Mouse (Mus musculus) neural tube, embryonic 15.5 days (tissue): Measurements from ENCODE around the gene St5. TPM values are rescaled to one million over a fixed set of nuclear protein-coding genes. Genes with fewer than 3 reads are reported as not detected.

ENCODE experiments used
- ATAC-seq: fragments of 200-750 bp; cut with Nextera tagmentation; 2 replicates; pipeline ENCODE4 v1.8.0; 2017; ENCODE audit warnings: mild to moderate bottlenecking, moderate TSS enrichment, moderate library complexity; ENCODE audit not compliant: low FRiP score
- H3K27ac ChIP-seq: fragments of 300-500 bp; sonication (generic); replicated peaks from 2 replicates; pipeline ENCODE4 v1.5.1; 2015; ENCODE audit warnings: mild to moderate bottlenecking, inconsistent platforms
- H3K27me3 ChIP-seq: fragments of 300-500 bp; sonication (generic); replicated peaks from 2 replicates; pipeline ENCODE4 v1.6.1; 2015; ENCODE audit warnings: inconsistent platforms
- H3K36me3 ChIP-seq: fragments of 300-500 bp; sonication (generic); 2 replicates; pipeline ENCODE4 v1.6.1; 2015; ENCODE audit warnings: inconsistent platforms
- H3K4me1 ChIP-seq: fragments of 300-500 bp; sonication (generic); 2 replicates; pipeline ENCODE4 v1.6.1; 2015; ENCODE audit warnings: inconsistent platforms
- H3K4me2 ChIP-seq: fragments of 300-500 bp; sonication (generic); 2 replicates; pipeline ENCODE4 v1.6.1; 2015; ENCODE audit warnings: inconsistent platforms, mild to moderate bottlenecking, moderate library complexity
- H3K4me3 ChIP-seq: fragments of 300-500 bp; sonication (generic); replicated peaks from 2 replicates; pipeline ENCODE4 v1.5.1; 2015; ENCODE audit warnings: mild to moderate bottlenecking, inconsistent platforms
- H3K9ac ChIP-seq: fragments of 300-500 bp; sonication (generic); replicated peaks from 2 replicates; pipeline ENCODE4 v1.6.1; 2015; ENCODE audit warnings: mild to moderate bottlenecking, inconsistent platforms
- H3K9me3 ChIP-seq: fragments of 300-500 bp; sonication (generic); replicated peaks from 2 replicates; pipeline ENCODE4 v1.6.1; 2016; ENCODE audit warnings: inconsistent platforms
- WGBS: fragments of 180-500 bp; shearing (Covaris S2); methylation state at CpG from one replicate; pipeline ENCODE4 v1.1.7; 2015; ENCODE audit warnings: mixed read lengths; 5-methylcytosine and 5-hydroxymethylcytosine counted together
- polyA plus RNA-seq: library from polyadenylated mRNA; unstranded; fragments of >200 nt; fragmentation: Nextera tagmentation; extraction: Ambion mirVana; gene quantifications from 2 replicates; pipeline ENCODE4 v1.2.1, GENCODE M21; 2015

Gene St5
- polyA plus RNA-seq, 1 experiment from 2014 or later, result 18.2 TPM

DNA sequence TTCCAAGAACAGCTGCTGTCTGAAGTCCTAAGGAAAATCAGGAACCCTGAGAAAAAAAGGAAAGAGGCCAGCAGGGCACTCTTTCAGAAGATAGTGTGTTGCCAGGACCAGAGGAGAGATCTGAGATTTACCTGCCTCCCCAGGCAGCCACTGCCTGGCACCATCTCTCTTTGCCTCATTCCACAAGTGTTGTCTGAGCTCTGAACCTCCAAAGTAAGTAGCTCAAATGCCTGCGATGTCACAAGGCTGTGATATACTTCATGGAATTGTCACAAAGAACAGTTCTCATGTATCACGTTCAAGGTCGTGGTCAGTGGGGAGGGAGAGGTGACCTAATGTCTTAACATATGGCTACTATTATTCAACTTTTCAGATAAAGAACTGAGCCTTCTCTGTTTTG lies 186.9 kb downstream of the St5 start:
- no peak overlapping the region for H3K4me2 ChIP-seq
- 87% methylated on average over 3 of the region's 3 CpGs for WGBS
- peaks cover 27% of the 10 kb centered on the region for H3K4me1 ChIP-seq
- no peak overlapping the region for H3K27ac ChIP-seq
- H3K9ac ChIP-seq, result no peak overlapping the region
- ATAC-seq, result no peak
- H3K4me3 ChIP-seq, result no peak overlapping the region
- H3K36me3 ChIP-seq, result peaks cover 8% of the 10 kb centered on the region
- no peaks in the 10 kb centered on the region for H3K9me3 ChIP-seq
- H3K27me3 ChIP-seq, result no peaks in the 10 kb centered on the region

DNA sequence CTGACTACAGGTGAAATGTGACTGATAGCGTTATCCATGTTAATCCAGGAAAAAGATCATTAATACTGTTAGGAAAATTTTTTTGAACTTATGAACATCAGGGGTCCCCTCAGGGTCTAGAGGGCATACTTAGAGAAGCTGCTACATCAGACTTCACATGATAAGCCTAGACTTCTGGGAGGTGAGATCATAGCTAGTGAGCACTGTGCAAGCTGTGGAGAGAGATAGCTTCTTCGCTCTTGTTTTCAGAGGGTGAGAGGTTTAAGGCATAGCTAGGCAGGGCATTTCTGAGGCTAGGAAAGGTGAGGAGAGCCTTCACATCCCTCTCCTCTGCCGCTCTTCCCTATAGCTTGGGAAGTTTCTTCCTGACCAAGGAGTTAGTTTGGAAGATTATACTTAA lies 191.6 kb downstream of the St5 start:
- Histone ChIP-seq H3K4me2 (no peak overlapping the region), H3K4me3 (no peak overlapping the region), H3K9me3 (no peaks in the 10 kb centered on the region), H3K27ac (no peak overlapping the region), H3K4me1 (peaks cover 7% of the 10 kb centered on the region), H3K27me3 (no peaks in the 10 kb centered on the region), H3K36me3 (no peaks in the 10 kb centered on the region), H3K9ac (no peak overlapping the region)
- 96% methylated on average over 3 of the region's 3 CpGs for WGBS
- ATAC-seq, result no peak

DNA sequence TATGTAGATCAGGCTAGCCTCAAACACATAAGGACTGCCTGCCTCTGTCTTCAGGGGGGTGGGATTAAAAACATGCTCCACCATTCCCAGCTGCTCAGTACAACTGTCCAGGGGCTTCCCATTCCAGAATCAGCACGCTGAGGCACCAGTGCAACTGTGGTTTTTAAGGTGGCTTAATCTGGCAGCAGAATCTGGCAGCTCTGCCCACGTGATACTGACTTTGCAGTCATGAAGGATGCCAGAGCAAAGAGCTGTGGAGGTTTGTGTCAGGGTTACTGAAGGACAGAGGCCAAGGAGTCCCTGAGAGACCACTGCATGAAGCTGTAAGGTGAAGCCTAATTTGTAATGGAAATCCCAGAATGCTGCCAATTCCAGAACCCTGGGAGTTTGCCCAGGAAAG lies 192.6 kb downstream of the St5 start:
- Histone ChIP-seq H3K4me2 (no peak overlapping the region), H3K27me3 (no peaks in the 10 kb centered on the region), H3K9me3 (no peaks in the 10 kb centered on the region), H3K9ac (no peak overlapping the region), H3K4me1 (peaks cover 8% of the 10 kb centered on the region), H3K4me3 (no peak overlapping the region), H3K27ac (no peak overlapping the region), H3K36me3 (no peaks in the 10 kb centered on the region)
- ATAC-seq, result no peak
- WGBS, result 75% methylated on average over 2 of the region's 2 CpGs

DNA sequence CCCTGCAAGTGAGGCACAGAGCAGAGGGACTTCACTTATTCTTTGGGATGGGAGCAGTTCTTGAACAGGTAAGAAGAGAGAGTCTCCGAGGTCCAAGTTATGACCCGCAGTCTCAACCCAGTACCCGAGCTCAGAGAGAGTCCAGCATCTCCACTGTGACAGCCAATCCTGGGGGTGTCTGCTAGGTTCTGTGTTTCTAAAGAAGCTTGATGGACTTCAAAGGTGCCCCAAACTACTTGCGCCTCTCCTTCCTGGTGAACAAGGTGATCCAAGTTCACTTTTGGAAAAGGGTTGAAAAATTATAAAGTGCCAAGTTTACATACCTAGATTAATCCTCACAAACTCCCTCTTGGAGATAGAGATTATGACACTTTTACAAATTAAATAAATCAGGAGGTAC lies 195.4 kb downstream of the St5 start, which contains the start of gene Trim66:
Gene Trim66 (minus strand): TSS at position 101 of the 400 bp plus-strand sequence.
- Histone ChIP-seq H3K27ac (0 out of 2 replicates have a peak within 1 kb of the TSS, but pooled peaks have one; percentile 9), H3K9ac (peak within 1 kb of the TSS; percentile 24; the same call in 1 of the 2 replicates), H3K4me2 (peak within 1 kb of the TSS; percentile 9; the same call in 1 of the 2 replicates)

DNA sequence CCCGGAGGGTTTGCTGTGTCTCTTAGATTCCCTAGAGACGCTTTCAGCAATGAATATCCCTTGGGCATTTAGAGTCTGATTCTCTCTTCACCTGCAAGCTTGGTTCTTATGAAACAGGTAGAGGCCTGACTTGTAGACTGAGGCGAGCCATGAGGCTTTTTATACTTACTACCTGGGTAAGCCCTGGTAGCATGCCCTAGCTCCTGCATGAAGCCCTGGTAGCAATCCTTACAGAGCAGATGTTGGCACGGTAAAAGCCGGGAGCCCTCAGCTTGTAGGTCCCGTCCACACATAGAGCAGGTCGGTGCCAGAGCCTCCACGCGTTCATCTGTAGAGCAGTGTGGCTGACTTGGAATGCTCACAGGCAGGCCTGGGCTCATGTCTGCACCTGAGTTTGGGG lies 195.8 kb downstream of the St5 start:
- Histone ChIP-seq H3K9ac (peak overlapping the region; percentile 24; the same call in 1 of the 2 replicates), H3K27me3 (no peaks in the 10 kb centered on the region), H3K4me3 (no peak overlapping the region), H3K9me3 (no peaks in the 10 kb centered on the region), H3K27ac (0 out of 2 replicates have a peak overlapping the region, but pooled peaks have one; percentile 9), H3K4me1 (peaks cover 8% of the 10 kb centered on the region), H3K36me3 (no peaks in the 10 kb centered on the region), H3K4me2 (peak overlapping the region; percentile 9; the same call in 1 of the 2 replicates)
- WGBS, result 42% methylated on average over 9 of the region's 9 CpGs
- no peak for ATAC-seq

More for the DNA sequence above, 195.4 kb downstream of the St5 start, which contains the start of gene Trim66:
- H3K27me3 ChIP-seq, result no peaks in the 10 kb centered on the region
- no peaks in the 10 kb centered on the region for H3K9me3 ChIP-seq
- no peak for ATAC-seq
- no peak within 1 kb of the TSS for H3K4me3 ChIP-seq
- H3K36me3 ChIP-seq, result no peaks in the 10 kb centered on the region
- peaks cover 8% of the 10 kb centered on the region for H3K4me1 ChIP-seq
- WGBS, result 98% methylated on average over 4 of the region's 4 CpGs

DNA sequence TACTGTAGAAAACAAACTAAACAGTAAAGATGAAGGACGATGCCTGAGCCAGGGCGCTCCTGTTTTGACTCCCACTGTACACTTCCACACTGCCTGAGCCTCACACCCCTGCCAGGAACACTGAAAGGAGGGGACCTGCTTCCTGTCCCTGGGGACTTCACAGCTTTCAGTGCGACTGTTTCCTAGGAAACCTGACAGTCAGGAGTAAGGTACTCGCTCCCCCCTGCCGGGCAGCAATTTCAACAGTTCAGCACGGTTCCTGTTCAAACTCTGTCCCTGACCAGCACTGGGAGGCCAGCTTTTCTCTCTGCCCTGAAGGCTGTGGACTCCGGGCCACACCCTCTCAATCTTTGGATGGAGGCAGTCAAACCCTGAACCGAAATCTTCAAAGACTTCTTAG lies 196.3 kb downstream of the St5 start:
- Histone ChIP-seq H3K4me2 (peak overlapping the region; percentile 9; the same call in 1 of the 2 replicates), H3K9me3 (no peaks in the 10 kb centered on the region), H3K4me3 (no peak overlapping the region), H3K27me3 (no peaks in the 10 kb centered on the region), H3K27ac (0 out of 2 replicates have a peak overlapping the region, but pooled peaks have one; percentile 9), H3K36me3 (no peaks in the 10 kb centered on the region), H3K4me1 (peaks cover 8% of the 10 kb centered on the region), H3K9ac (peak overlapping the region; percentile 24; the same call in 1 of the 2 replicates)
- peak; percentile 68; the same call in 1 of the 2 replicates for ATAC-seq
- WGBS, result 5% methylated on average over 8 of the region's 8 CpGs

DNA sequence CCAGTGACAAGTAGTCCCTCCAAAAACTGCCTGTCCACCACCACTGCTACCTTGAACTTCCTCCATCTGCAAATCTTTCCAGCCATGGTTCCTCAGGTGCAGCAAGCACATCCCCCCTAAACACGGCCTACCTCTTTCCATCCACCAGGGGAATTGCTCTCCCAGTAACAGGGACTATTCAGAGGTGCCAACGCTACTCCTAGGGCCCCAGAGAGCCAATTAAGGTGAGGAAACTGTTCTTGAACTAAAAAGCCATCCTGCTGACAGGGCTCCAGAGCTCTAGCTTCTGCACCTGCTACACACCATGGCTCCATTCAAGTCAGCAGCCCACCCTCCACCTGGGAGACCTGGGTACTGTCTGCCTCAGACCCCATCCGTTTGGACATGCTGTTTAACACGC lies 205.9 kb downstream of the St5 start:
- H3K9ac ChIP-seq, result no peak overlapping the region
- WGBS, result 31% methylated on average over 4 of the region's 4 CpGs
- no peaks in the 10 kb centered on the region for H3K36me3 ChIP-seq
- H3K4me1 ChIP-seq, result peaks cover 24% of the 10 kb centered on the region
- no peaks in the 10 kb centered on the region for H3K27me3 ChIP-seq
- H3K27ac ChIP-seq, result no peak overlapping the region
- H3K4me3 ChIP-seq, result no peak overlapping the region
- no peaks in the 10 kb centered on the region for H3K9me3 ChIP-seq
- no peak overlapping the region for H3K4me2 ChIP-seq
- no peak for ATAC-seq

DNA sequence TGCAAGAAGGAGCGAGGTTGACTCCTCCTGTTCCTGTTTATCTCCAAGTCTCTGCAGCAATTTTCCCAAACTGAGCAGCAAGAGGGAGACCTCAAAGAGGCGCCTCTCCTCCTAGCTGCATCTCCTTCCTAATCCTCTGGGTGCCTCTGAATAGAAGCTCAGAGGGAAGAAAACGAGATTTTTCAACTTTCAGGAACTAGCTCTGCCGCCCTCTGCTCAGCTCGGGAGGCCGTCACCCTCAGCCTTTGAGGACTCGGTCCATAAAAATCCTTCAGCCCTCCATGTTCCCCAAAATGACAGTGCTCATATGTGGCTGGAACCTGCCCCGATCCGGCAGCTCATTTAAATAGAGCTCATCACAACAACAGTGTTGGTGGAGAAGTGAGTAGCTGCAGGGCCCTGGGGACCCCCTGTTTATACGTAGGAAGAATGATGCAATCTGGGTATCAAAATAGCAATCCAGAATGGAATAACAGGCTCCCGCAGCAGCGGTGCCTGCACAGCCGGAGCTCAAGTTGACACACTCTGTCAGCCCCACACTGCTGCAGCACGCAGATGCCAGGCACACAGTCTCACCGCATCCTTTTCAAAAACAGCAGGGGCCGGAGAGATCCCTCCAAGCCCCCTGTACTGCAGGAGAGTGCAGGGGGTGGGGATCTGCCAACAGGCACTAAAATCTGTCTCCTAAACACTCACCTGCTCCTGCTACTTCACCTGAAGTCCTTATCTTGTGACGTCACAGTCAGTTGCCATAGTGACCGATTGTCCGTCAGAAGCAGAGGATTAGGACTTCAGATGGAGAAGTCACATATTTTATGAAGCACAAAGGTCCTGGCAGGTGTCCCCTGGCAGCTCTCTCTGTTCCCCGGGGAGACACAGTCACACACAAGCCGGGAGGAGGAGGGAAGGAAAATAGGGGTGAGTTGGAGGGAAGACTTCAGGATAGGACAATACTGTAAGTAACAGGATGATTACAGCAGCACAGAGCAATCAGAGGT lies 209.8 kb downstream of the St5 start:
- 9% methylated on average over 21 of the region's 21 CpGs for WGBS
- peak overlapping the region; percentile 2; the same call in 1 of the 2 replicates for H3K27ac ChIP-seq

DNA sequence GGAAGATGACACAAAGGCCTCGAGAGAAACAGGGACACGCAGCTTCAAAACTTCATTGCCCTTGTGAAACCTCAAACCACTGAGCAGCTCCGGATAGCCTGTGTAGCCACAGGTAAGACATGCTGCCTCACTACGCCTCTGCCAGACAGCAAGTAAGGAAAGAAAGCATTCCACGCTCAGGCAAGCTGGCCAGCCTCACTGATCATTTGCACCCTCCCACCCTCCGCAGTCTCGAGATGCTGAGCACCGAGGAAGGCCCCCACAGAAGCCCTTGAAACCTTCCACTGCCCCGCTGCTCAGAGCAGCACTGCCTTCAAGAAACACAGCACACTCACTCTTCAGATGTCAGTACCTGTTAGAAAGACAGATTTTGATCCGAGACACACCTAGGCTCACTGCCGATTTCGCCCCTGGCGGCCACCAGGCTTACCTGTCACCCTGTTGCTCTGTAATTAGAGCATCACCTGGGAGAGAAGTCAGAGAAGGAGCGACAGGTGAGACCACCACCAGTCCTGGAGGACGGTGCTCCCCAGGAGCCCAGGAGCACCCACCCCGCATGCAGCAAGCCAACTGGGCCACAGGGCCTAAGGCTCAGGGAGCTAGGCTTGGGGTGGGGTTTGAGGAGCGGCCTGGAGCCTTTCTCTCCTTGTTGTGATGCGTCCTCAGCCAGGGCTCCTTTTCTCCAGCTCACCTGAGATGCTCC lies 210.6 kb downstream of the St5 start:
- H3K4me2 ChIP-seq, result peak overlapping the region; percentile 54
- H3K9me3 ChIP-seq, result no peaks in the 10 kb centered on the region
- H3K4me3 ChIP-seq, result peak overlapping the region; percentile 32; the same call in 1 of the 2 replicates
- 0 out of 2 replicates have a peak overlapping the region, but pooled peaks have one; percentile 2 for H3K27ac ChIP-seq
- 69% methylated on average over 18 of the region's 18 CpGs for WGBS
- ATAC-seq, result peak; percentile 30; the same call in 1 of the 2 replicates
- H3K27me3 ChIP-seq, result 0 out of 2 replicates have a peak, but pooled peaks cover 3% of the 10 kb centered on the region
- H3K36me3 ChIP-seq, result no peaks in the 10 kb centered on the region
- peaks cover 23% of the 10 kb centered on the region for H3K4me1 ChIP-seq
- peak overlapping the region; percentile 3; the same call in 1 of the 2 replicates for H3K9ac ChIP-seq

More for the DNA sequence above, 209.8 kb downstream of the St5 start:
- peak; percentile 89 for ATAC-seq
- H3K36me3 ChIP-seq, result no peaks in the 10 kb centered on the region
- peak overlapping the region; percentile 32 for H3K4me3 ChIP-seq
- H3K27me3 ChIP-seq, result 0 out of 2 replicates have a peak, but pooled peaks cover 3% of the 10 kb centered on the region
- H3K4me2 ChIP-seq, result peak overlapping the region; percentile 54
- H3K4me1 ChIP-seq, result peaks cover 24% of the 10 kb centered on the region
- H3K9me3 ChIP-seq, result no peaks in the 10 kb centered on the region
- H3K9ac ChIP-seq, result peak overlapping the region; percentile 3

DNA sequence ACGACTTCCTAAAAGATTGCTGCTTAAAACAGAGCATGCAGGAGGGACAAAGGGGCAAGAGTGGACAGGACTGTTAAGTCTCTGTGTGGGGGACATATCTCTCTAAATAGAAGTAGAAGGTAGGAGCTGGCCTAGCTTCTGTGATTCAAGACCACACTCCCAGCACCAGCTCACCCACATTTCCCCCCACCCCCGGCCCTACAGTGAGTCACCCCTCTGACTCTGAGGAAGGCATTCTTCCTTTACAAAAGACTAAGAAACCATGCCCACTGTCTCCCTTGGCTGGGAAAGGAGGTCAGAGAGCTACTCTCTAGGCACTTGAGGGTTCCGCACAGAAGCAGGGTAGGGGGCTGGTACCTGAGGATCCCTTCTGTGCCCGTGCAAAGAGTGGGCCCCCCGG lies 219.2 kb downstream of the St5 start:
- no peaks in the 10 kb centered on the region for H3K36me3 ChIP-seq
- H3K9ac ChIP-seq, result no peak overlapping the region
- H3K4me3 ChIP-seq, result no peak overlapping the region
- H3K9me3 ChIP-seq, result no peaks in the 10 kb centered on the region
- no peak for ATAC-seq
- H3K27ac ChIP-seq, result no peak overlapping the region
- no peaks in the 10 kb centered on the region for H3K27me3 ChIP-seq
- 63% methylated on average over 5 of the region's 5 CpGs for WGBS
- H3K4me2 ChIP-seq, result no peak overlapping the region
- H3K4me1 ChIP-seq, result no peaks in the 10 kb centered on the region

DNA sequence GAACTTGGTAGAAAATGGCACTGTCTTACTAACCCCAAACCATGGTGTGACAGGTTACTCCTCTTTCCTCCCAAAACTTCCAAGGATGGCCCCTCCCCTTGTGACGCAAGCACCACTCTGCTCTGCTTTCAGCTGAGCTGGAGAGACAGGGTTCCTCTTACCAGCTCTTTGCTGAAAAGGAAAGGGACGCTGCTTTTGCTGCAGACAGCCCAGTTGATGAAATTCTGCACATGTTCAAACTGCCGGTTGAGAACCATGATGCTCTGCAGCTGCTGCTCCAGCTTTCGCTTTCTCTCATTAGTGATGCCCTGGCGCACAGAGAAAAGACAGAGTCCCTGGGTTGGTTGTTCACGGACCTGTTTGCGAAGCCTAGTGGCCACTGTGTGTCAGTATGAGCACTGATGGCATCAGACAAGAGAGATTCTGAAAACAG lies 222.6 kb downstream of the St5 start:
- Histone ChIP-seq H3K9me3 (no peaks in the 10 kb centered on the region), H3K4me2 (peak overlapping the region; percentile 33), H3K9ac (0 out of 2 replicates have a peak overlapping the region, but pooled peaks have one; percentile 15), H3K27me3 (no peaks in the 10 kb centered on the region), H3K27ac (no peak overlapping the region), H3K4me1 (no peaks in the 10 kb centered on the region), H3K36me3 (no peaks in the 10 kb centered on the region), H3K4me3 (no peak overlapping the region)
- 26% methylated on average over 7 of the region's 7 CpGs for WGBS
- ATAC-seq, result peak; percentile 56
